Comparison of ENCODE assay signal across 10 mouse cellular contexts in the genomic region with DNA sequence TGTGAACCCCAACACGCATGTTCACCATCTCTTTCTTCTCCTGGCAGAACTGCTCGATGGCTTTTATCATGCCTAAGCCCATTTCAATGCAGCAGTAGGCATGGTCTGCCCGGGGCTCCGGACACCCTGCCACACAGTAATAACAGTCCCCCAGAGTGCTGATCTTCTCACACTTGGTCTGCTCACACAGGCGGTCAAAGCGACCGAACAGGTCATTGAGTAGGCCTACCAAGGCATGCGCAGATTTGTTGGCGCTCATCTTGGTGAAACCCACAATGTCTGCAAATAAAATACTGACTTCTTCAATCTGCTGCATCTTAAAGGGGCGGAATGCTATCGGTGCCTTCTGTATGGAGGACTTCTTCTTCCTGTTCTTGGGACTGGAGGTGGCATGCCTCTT. TPM values are rescaled to one million over a fixed set of nuclear protein-coding genes. Genes with fewer than 3 reads are reported as not detected.
DNase-seq lines count a peak whose midpoint lies in the region; ATAC-seq lines count a peak whose summit lies in the region.
"Had no signal": no experiment of that assay in that cellular context is flagged by ENCODE, and none has a peak within 500 bp of the region (broad histone marks: within the 10 kb centered on the region; RNA-seq: fewer than 3 reads in every experiment).

No protein-coding gene starts in this region.

- no peak overlapping the region for H3K4me3 ChIP-seq in heart, embryonic 12.5 days
- no peak overlapping the region for H3K4me3 ChIP-seq in midbrain, embryonic 12.5 days

- H3K27ac ChIP-seq in heart, embryonic 12.5 days (ENCODE audit: poor library complexity, severe bottlenecking), result no peak overlapping the region
- no peak overlapping the region for H3K27ac ChIP-seq in midbrain, embryonic 12.5 days (replicated peaks)

- H3K4me1 ChIP-seq in heart, embryonic 12.5 days (replicated peaks), result peaks cover 20% of the 10 kb centered on the region
- H3K4me1 ChIP-seq in midbrain, embryonic 12.5 days, result peaks cover 31% of the 10 kb centered on the region

- H3K9ac ChIP-seq in heart, embryonic 12.5 days, result no peak overlapping the region
- no peak overlapping the region for H3K9ac ChIP-seq in midbrain, embryonic 12.5 days (replicated peaks)

- H3K27me3 ChIP-seq in heart, embryonic 12.5 days (replicated peaks), result peaks cover 45% of the 10 kb centered on the region
- peaks cover 22% of the 10 kb centered on the region for H3K27me3 ChIP-seq in midbrain, embryonic 12.5 days
- H3K27me3 ChIP-seq: CH12.LX had no signal

- no peak for DNase-seq in heart, adult 9 months (ENCODE audit: low spot score in 2 of 2)
- peak; percentile 38 for DNase-seq in ovary, postnatal 36 days (ENCODE audit: low spot score)
- no peak for DNase-seq in ovary, postnatal 14 days (ENCODE audit: low spot score)
- DNase-seq in c-Kit-positive CD71-positive TER-119-positive erythroid progenitor cells, embryonic 14.5 days (ENCODE audit: low spot score), result no peak
- no peak for DNase-seq in Muller cell, postnatal 12 days (ENCODE audit: inconsistent ontology term)
- no peak for DNase-seq in spleen, postnatal 14 days (ENCODE audit: low spot score in 2 of 2)
- DNase-seq: layer of hippocampus, postnatal 36 days had no signal

- ATAC-seq in heart, embryonic 12.5 days (ENCODE audit: insufficient number of reproducible peaks, low FRiP score), result no peak
- no peak for ATAC-seq in midbrain, embryonic 12.5 days (ENCODE audit: low FRiP score, low read depth)

- H3K9me3 ChIP-seq in heart, embryonic 12.5 days (replicated peaks), result no peaks in the 10 kb centered on the region
- H3K9me3 ChIP-seq in midbrain, embryonic 12.5 days, result no peaks in the 10 kb centered on the region

- H3K36me3 ChIP-seq in heart, embryonic 12.5 days, result no peaks in the 10 kb centered on the region
- no peaks in the 10 kb centered on the region for H3K36me3 ChIP-seq in midbrain, embryonic 12.5 days

- WGBS in heart, embryonic 12.5 days, result 91% methylated on average over 11 of the region's 11 CpGs
- WGBS in midbrain, embryonic 12.5 days, result 91% methylated on average over 11 of the region's 11 CpGs

- H3K4me2 ChIP-seq in heart, embryonic 12.5 days, result peak overlapping the region; percentile 90; the same call in 1 of the 2 replicates
- peak overlapping the region; percentile 88; the same call in 1 of the 2 replicates for H3K4me2 ChIP-seq in midbrain, embryonic 12.5 days (replicated peaks)

RNA-seq across cellular contexts. Expression of a gene that starts 2.2 kb away (rescaled TPM):
- 0.88 and 1.4 TPM in 2 replicates for polyA plus RNA-seq in heart, embryonic 12.5 days (2016; fragmentation: Nextera tagmentation; extraction: Ambion mirVana)
- polyA plus RNA-seq in midbrain, embryonic 12.5 days (2016; fragmentation: Nextera tagmentation; extraction: Ambion mirVana), result 2.2 and 2.7 TPM in 2 replicates
